Mouse (Mus musculus): ENCODE results near the gene Mob3a.

DNA sequence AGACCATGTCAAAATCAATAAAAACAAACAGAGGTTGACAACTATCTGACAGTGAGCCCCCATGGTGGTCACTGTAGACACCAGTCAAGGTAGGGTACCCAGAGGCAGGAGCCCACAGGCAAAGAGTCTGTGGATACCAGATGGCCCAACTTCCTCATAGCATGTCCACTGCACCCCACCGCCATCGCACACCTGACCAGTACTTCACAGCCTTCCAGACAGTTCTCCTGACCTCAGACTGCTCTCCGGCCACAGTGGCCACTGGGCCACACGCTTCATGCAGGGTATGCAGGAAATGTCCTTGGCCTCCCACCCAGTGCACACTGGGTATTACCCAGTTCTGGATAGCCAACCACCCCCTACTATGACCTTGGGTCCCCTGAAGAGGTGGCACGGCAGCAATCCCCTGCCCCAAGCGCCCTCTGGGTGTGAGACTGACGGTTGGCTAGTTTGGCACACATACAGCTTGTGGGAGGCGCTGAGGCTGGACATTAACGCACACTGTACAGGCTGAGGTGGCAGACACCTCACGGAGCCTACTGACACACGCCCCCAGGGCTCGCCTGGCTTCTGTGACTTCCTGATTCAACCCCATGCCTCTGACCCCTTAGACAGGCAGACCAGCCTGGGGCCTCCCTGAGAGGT, 8.3 kb downstream of the Mob3a start:
- no peak for TF ChIP-seq CTCF (IDR thresholded peaks at IDR 0.05; ENCODE audit: borderline replicate concordance, control insufficient read depth, extremely low read depth, insufficient read depth, low read length, poor library complexity)
- no peak for TF ChIP-seq POLR2A (IDR thresholded peaks at IDR 0.05; ENCODE audit: control insufficient read depth, extremely low read depth, insufficient read depth, low read length, poor library complexity)
